Mouse (Mus musculus) cerebellum, postnatal 10 days (tissue): ENCODE data around the gene Prkg1.

Experiments
- DNase-seq, 2 experiments: peaks; one replicate each; pipeline ENCODE4 v3.0.0; 2021; ENCODE audit warnings: mixed read lengths in 2 of 2

Prkg1 gene

GRCm38 (mm10) chr19:31764801-31765340 lies at the start of gene Prkg1:
Gene Prkg1 (minus strand): TSS chr19:31765033.
- peak; percentile 36 to 39 for DNase-seq

GRCm38 (mm10) chr19:31813087-31813486 lies 48.3 kb upstream of the Prkg1 start:
- DNase-seq, result peak; percentile 4

GRCm38 (mm10) chr19:31811371-31811770 lies 46.5 kb upstream of the Prkg1 start:
- DNase-seq, result peak in 1 of 2 experiments; percentile 12

GRCm38 (mm10) chr19:31805391-31805790 lies 40.6 kb upstream of the Prkg1 start:
- DNase-seq, result no peak

- peak; percentile 89 to 94 for DNase-seq
These were observed 30.7 kb upstream of the Prkg1 start for GRCm38 (mm10) chr19:31795485-31796046.

GRCm38 (mm10) chr19:31791724-31792123 lies 26.9 kb upstream of the Prkg1 start:
- no peak for DNase-seq

GRCm38 (mm10) chr19:31781521-31782018 lies 16.7 kb upstream of the Prkg1 start:
- no peak for DNase-seq

- no peak for DNase-seq
These were observed 16.2 kb upstream of the Prkg1 start for GRCm38 (mm10) chr19:31781077-31781476.

- no peak for DNase-seq
These were observed 15.4 kb upstream of the Prkg1 start for GRCm38 (mm10) chr19:31780222-31780621.

GRCm38 (mm10) chr19:31779021-31779420 lies 14.2 kb upstream of the Prkg1 start:
- peak; percentile 76 to 77 for DNase-seq

- peak; percentile 10 to 39 for DNase-seq
These were observed 2.2 kb upstream of the Prkg1 start for GRCm38 (mm10) chr19:31767004-31767403.

- no peak for DNase-seq
These were observed 618 bp upstream of the Prkg1 start for GRCm38 (mm10) chr19:31765451-31765850.

GRCm38 (mm10) chr19:31763951-31764800 lies 657 bp downstream of the Prkg1 start:
- DNase-seq, result peak; percentile 38 to 41

GRCm38 (mm10) chr19:31763246-31763821 lies 1.5 kb downstream of the Prkg1 start:
- DNase-seq, result no peak

- peak; percentile 20 to 38 for DNase-seq
These were observed 2.2 kb downstream of the Prkg1 start for GRCm38 (mm10) chr19:31762411-31763245.

GRCm38 (mm10) chr19:31759855-31760254 lies 5.0 kb downstream of the Prkg1 start:
- no peak for DNase-seq

GRCm38 (mm10) chr19:31755929-31756792 lies 8.7 kb downstream of the Prkg1 start:
- peak; percentile 77 to 84 for DNase-seq

GRCm38 (mm10) chr19:31754642-31755287 lies 10.1 kb downstream of the Prkg1 start:
- DNase-seq, result no peak

GRCm38 (mm10) chr19:31750976-31751676 lies 13.7 kb downstream of the Prkg1 start:
- no peak for DNase-seq

GRCm38 (mm10) chr19:31746635-31747034 lies 18.2 kb downstream of the Prkg1 start:
- peak; percentile 72 to 78 for DNase-seq
